Mouse (Mus musculus): ENCODE data around the gene Lrig2. TPM values are rescaled to one million over a fixed set of nuclear protein-coding genes. Genes with fewer than 3 reads are reported as not detected.

Lrig2 gene
- total RNA-seq, 2 experiments from 2014 or later = 29.9 to 33.3 TPM

- no peak for DNase-seq (ENCODE audit: low spot score in 2 of 2)
Measured at GRCm38 (mm10) chr3:104512424-104512748, 668 bp upstream of the Lrig2 start.

DNA sequence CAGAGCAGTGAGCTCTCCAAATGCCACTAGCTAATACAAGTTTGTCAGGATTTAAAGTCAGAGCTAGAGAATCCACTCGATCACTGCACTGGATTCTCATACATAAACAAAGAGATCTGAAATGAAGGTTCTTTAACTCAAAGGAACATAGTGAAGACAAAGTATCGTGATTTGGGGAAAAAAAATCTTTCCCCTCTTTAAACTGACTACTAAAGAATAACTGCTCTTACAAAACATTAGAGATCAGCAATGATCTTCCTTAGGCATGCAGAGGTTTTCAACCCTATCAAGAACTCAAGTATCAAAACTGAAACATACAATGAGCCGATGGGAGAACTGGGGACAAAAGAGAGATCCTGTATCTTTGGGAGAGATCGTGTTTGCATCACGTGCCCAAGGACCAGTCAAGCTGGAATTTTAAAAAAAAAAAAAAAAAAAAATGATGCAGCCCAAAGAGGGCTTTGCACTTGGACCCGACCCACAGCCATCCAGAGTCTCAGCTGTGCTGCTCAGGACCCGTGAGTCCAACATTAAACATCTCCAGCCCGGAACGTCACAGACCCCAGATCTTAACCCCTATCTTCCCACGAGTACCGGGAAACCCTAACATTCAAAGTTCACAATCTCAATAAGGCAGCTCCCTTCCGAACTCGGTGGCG is 818 bp downstream of the Lrig2 start:
- DNase-seq (ENCODE audit: low spot score in 2 of 2) = no peak

DNA sequence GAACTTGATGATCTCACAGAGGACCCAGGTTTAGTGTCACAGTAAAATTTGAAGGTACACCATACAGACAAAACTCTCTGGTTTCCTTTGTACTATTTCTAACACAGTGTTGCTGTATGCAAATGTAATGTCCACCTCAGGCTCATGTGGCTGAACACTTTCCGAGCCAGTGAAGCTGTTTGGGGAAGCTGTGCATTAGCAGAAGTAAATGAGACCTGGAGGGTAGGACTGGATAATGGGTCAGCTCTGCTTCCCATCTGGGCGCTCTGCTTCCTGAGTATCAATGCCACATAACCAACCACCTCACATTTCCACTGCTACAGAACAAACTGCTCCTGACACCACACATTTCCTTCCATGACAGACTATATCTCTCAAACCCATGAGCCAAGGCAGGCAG is 10.1 kb downstream of the Lrig2 start:
- DNase-seq (ENCODE audit: low spot score in 2 of 2) = no peak

GRCm38 (mm10) chr3:104500881-104501280 is 10.8 kb downstream of the Lrig2 start:
- DNase-seq (ENCODE audit: low spot score in 2 of 2) = no peak

GRCm38 (mm10) chr3:104496176-104496575 is 15.5 kb downstream of the Lrig2 start:
- no peak for DNase-seq (ENCODE audit: low spot score in 2 of 2)

GRCm38 (mm10) chr3:104480946-104481719 is 30.6 kb downstream of the Lrig2 start:
- DNase-seq (ENCODE audit: low spot score in 2 of 2) = peak; percentile 11 to 15

DNA sequence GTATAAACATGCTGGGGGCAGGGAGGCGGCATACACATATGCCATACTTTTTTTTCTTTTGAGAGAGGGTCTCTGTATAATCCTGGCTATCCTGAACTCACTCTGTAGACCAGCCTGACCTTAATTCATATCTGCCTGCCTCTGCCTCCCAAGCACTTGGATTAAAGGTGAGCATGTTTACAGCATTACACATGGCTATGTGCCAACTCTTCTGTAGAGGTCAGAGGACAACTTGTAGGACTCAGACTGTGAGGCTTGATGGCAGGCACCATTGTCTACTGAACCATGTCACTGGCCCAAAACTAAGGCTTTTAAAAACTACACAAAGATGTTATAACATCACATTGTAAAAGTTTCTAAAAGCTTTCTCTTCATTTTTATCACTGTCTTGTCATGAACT is 33.7 kb downstream of the Lrig2 start:
- DNase-seq (ENCODE audit: low spot score in 2 of 2) = no peak

DNA sequence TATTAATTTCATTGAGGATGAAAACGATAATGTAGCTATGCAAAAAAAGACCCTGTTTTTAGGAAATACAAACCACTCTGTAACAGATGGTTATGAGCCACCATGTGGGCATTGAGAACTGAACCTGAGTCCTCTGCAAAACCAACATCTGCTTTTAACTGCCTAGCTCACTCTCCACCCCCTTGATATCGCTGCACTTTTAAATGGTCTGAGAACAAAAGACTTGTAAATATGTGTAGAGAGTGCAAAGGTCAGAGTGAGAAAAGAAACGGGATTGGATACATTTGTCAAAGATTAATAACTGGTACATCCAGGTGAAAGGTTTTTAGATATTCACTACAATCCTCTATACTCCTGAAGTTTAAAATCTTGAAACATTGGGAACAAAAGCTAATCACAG is 42.3 kb downstream of the Lrig2 start:
- no peak for DNase-seq (ENCODE audit: low spot score in 2 of 2)

DNA sequence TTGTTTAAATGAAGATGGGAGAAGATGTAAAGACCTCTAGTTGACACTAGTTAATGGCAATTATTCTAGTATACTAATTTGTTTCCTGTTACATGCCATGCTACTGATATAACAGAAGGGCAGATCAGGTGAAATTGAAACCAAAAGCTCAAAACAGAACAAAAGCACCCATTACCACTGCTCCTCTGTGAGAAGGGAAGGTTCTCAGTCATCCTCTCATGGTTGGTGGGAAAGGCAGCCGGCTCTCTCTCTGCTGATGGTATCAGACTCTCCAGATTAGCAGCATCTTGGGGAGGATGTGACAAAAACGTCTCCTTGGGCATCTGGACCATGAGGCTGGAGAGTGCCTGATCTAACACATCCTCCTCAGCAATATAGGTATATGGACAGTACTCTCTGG is 50.5 kb downstream of the Lrig2 start:
- DNase-seq (ENCODE audit: low spot score in 2 of 2) = no peak

- no peak for DNase-seq (ENCODE audit: low spot score in 2 of 2)
Measured at GRCm38 (mm10) chr3:104458588-104458987, 53.1 kb downstream of the Lrig2 start.

DNA sequence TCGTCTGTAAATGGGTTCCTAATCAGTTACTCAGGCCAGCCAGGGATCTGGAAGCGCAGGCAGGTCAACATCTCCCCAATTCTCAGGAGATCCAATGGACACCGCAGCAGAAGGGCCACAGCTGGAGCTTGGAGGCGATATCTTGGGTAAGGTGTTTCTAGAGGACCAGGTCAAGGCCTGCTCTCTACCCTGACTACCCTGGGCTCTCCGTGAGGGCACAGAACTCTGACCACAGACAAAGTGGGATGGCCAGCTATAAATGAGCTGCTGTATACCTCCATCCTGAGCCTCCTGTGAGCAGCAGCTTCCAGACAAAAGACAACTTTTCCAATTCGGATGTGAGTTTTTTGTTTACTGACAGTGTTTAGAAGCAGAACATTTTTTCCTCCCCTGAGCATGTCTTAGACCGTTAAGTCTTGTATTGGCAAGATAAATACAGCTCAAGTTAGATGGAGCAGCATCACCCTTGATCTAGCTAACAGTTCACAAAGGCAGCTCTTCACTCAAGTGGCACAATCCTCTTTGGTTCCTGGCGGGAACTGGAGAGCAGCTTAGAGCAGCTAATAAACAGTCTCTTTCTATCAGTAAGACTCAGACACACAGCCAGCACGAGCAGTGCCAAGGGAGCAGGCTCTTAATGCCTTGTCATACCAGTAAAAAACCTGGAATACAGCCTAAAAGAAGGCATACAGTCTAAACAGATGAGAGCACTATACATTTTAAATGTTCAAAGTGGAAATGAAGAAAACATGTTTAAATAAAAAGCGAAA is 56.0 kb downstream of the Lrig2 start:
- DNase-seq (ENCODE audit: low spot score in 2 of 2) = no peak

- DNase-seq (ENCODE audit: low spot score in 2 of 2) = no peak
Measured at GRCm38 (mm10) chr3:104447240-104447639, 64.5 kb downstream of the Lrig2 start.

GRCm38 (mm10) chr3:104446689-104447088 is 65.0 kb downstream of the Lrig2 start:
- DNase-seq (ENCODE audit: low spot score in 2 of 2) = no peak

DNA sequence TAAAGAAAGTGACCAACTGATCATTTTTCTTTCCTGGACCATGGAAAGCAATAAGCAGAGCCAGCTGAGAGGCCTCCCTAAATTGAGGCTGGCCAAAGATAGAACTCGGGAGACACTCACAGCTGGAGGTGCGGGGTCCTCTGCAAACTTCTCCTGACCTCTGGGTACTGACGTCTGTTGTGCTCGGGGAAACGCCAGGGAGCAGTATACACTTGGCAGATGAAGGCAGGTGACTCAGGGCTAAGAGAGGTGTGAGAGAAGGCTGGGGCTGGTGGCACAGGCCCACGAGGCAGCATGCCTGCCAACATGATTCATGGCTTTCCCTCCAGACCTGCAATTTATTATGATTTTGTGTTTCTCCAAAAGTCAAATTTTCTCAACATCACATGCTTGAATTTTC is 66.1 kb downstream of the Lrig2 start:
- DNase-seq (ENCODE audit: low spot score in 2 of 2) = peak; percentile 42 to 55

DNA sequence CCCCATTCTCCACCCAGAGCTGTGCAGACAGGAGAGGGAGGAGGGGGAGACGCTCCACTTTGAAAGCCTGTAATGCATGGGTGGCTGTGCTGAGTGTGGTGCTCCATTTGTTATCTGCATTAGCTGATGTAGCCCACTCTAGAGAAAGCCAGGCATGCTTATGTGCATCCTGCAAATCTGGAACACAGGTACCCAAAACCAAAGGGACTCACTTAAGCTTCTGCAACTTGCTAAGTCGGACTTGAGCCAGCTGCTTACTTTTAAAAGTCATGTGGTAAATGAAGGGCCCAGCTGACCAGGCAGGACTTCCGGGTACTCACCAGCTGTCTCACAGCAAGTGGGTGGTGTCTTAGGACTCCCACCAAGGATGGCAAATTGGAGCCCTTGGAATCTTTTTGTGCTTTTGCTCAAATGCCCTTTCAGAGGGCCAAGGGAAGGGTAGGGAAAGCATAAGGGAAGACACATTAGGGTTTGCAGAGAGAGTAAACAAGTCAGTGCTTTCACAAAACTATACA is 66.7 kb downstream of the Lrig2 start:
- no peak for DNase-seq (ENCODE audit: low spot score in 2 of 2)

GRCm38 (mm10) chr3:104444082-104444481 is 67.6 kb downstream of the Lrig2 start:
- DNase-seq (ENCODE audit: low spot score in 2 of 2) = no peak

- no peak for DNase-seq (ENCODE audit: low spot score in 2 of 2)
Measured at GRCm38 (mm10) chr3:104442357-104442756, 69.4 kb downstream of the Lrig2 start.

- peak; percentile 96 to 99 for DNase-seq (ENCODE audit: low spot score in 2 of 2)
Measured at GRCm38 (mm10) chr3:104441870-104442283, 69.8 kb downstream of the Lrig2 start.

- DNase-seq (ENCODE audit: low spot score in 2 of 2) = no peak
Measured at GRCm38 (mm10) chr3:104441435-104441834, 70.3 kb downstream of the Lrig2 start.

DNA sequence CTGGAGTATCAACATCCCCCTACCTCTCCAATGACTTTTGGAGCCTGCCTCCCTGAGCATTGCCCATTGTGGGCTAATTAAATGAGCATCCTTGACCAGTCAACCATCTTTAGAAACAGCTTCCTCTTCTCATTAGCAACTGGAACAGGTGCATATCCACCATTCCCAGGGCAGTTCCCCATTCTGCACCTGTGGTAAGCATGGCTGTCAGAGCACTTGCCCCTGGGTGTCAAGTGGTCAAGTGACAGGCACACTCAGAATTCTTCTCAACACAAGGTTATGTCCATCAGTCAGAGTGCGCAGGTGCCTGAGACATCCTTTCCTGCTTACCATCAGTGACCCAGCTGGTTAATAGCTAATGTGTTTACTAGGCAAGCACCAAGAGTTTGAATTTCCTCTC is 72.9 kb downstream of the Lrig2 start:
- DNase-seq (ENCODE audit: low spot score in 2 of 2) = no peak

- no peak for DNase-seq (ENCODE audit: low spot score in 2 of 2)
Measured at GRCm38 (mm10) chr3:104437576-104437975, 74.1 kb downstream of the Lrig2 start.

DNA sequence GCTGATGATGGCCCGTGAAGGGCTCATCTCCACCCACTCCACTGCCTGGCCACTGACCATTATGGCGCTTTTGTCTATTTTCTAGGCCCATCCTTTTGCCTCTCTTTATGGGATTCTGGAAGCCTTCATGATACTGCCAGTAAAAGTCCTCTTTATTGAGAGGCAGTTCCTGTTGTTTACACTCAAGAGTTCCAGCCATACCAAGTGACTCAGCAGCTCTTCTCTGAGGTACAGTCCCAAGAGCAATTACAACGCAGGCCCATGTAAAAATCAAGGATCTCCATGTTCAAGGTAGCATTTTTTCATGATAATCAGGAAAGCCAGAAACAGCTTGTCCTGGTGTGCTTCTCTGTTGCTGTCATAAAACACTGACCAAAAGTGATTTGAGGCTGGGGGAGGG is 75.8 kb downstream of the Lrig2 start:
- no peak for DNase-seq (ENCODE audit: low spot score in 2 of 2)
